Mouse (Mus musculus) heart, embryonic 11.5 days (tissue): Measurements from ENCODE around the gene Fat2. TPM values are rescaled to one million over a fixed set of nuclear protein-coding genes. Genes with fewer than 3 reads are reported as not detected.

ENCODE experiments used
- ATAC-seq: fragments of 200-750 bp; cut with Nextera tagmentation; replicated peaks from 2 replicates; pipeline ENCODE4 v1.8.0; 2017; ENCODE audit warnings: moderate library complexity; ENCODE audit not compliant: insufficient number of reproducible peaks, low FRiP score, low TSS enrichment
- H3K27ac ChIP-seq: fragments of 300-500 bp; sonication (generic); 2 replicates; pipeline ENCODE4 v1.5.1; 2014; ENCODE audit warnings: mild to moderate bottlenecking, low read depth, low read length
- H3K27me3 ChIP-seq: fragments of 300-500 bp; sonication (generic); 2 replicates; pipeline ENCODE4 v1.6.1; 2014; ENCODE audit warnings: mild to moderate bottlenecking, low read length, mixed read lengths; ENCODE audit not compliant: control insufficient read depth, insufficient read depth
- H3K36me3 ChIP-seq: fragments of 300-500 bp; sonication (generic); 2 replicates; pipeline ENCODE4 v1.6.1; 2014; ENCODE audit warnings: mild to moderate bottlenecking, low read length, moderate library complexity, mixed read lengths; ENCODE audit not compliant: control insufficient read depth, insufficient read depth
- H3K4me1 ChIP-seq: fragments of 300-500 bp; sonication (generic); 2 replicates; pipeline ENCODE4 v1.6.1; 2014; ENCODE audit warnings: low read length; ENCODE audit not compliant: control insufficient read depth, insufficient read depth
- H3K4me2 ChIP-seq: fragments of 300-500 bp; sonication (generic); 2 replicates; pipeline ENCODE4 v1.6.1; 2014; ENCODE audit warnings: mild to moderate bottlenecking, moderate library complexity
- H3K4me3 ChIP-seq: fragments of 300-500 bp; sonication (generic); 2 replicates; pipeline ENCODE4 v1.5.1; 2014; ENCODE audit warnings: low read depth, low read length
- H3K9ac ChIP-seq: fragments of 300-500 bp; sonication (generic); 2 replicates; pipeline ENCODE4 v1.6.1; 2014; ENCODE audit warnings: mild to moderate bottlenecking, low read depth, low read length, moderate library complexity
- H3K9me3 ChIP-seq: fragments of 300-500 bp; sonication (generic); replicated peaks from 2 replicates; pipeline ENCODE4 v1.6.1; 2016; ENCODE audit warnings: low read length; ENCODE audit not compliant: control insufficient read depth
- WGBS: fragments of 180-500 bp; shearing (Covaris S2); extraction: QIAGEN DNeasy Blood & Tissue Kit; methylation state at CpG from one replicate; pipeline ENCODE4 v1.1.7; 2014; ENCODE audit not compliant: insufficient replicate concordance; 5-methylcytosine and 5-hydroxymethylcytosine counted together
- polyA plus RNA-seq: library from polyadenylated mRNA; unstranded; fragments of >200 nt; fragmentation: Nextera tagmentation; extraction: Ambion mirVana; gene quantifications from 2 replicates; pipeline ENCODE4 v1.2.1, GENCODE M21; 2014

Fat2 gene
- polyA plus RNA-seq, 1 experiment from 2014 or later: not detected

- H3K4me2 ChIP-seq: no peak overlapping the region
- no peak for ATAC-seq
- no peaks in the 10 kb centered on the region for H3K36me3 ChIP-seq
- no peak overlapping the region for H3K27ac ChIP-seq
- no peaks in the 10 kb centered on the region for H3K9me3 ChIP-seq
- WGBS: 71% methylated on average over 7 of the region's 7 CpGs
- no peaks in the 10 kb centered on the region for H3K4me1 ChIP-seq
- no peaks in the 10 kb centered on the region for H3K27me3 ChIP-seq
- H3K9ac ChIP-seq: no peak overlapping the region
- H3K4me3 ChIP-seq: no peak overlapping the region
Observed at GRCm38 (mm10) chr11:55326211-55326610, 10.2 kb downstream of the Fat2 start.

- no peak overlapping the region for H3K4me3 ChIP-seq
- H3K4me1 ChIP-seq: no peaks in the 10 kb centered on the region
- H3K9ac ChIP-seq: no peak overlapping the region
- H3K27me3 ChIP-seq: no peaks in the 10 kb centered on the region
- no peaks in the 10 kb centered on the region for H3K9me3 ChIP-seq
- no peaks in the 10 kb centered on the region for H3K36me3 ChIP-seq
- H3K27ac ChIP-seq: no peak overlapping the region
- 59% methylated on average over 8 of the region's 8 CpGs for WGBS
- H3K4me2 ChIP-seq: no peak overlapping the region
- ATAC-seq: no peak
Observed at GRCm38 (mm10) chr11:55323854-55324253, 12.5 kb downstream of the Fat2 start.

- Histone ChIP-seq H3K9me3 (no peaks in the 10 kb centered on the region), H3K36me3 (no peaks in the 10 kb centered on the region), H3K27me3 (no peaks in the 10 kb centered on the region), H3K4me2 (no peak overlapping the region), H3K4me3 (no peak overlapping the region), H3K9ac (no peak overlapping the region), H3K27ac (no peak overlapping the region), H3K4me1 (no peaks in the 10 kb centered on the region)
- no peak for ATAC-seq
- WGBS: 61% methylated on average over 2 of the region's 2 CpGs
Observed at GRCm38 (mm10) chr11:55320990-55321389, 15.4 kb downstream of the Fat2 start.

GRCm38 (mm10) chr11:55315966-55316365 is 20.4 kb downstream of the Fat2 start:
- 82% methylated on average over 6 of the region's 6 CpGs for WGBS
- Histone ChIP-seq H3K27me3 (peaks cover 4% of the 10 kb centered on the region; the same call in 1 of the 2 replicates), H3K4me2 (no peak overlapping the region), H3K9me3 (no peaks in the 10 kb centered on the region), H3K4me3 (no peak overlapping the region), H3K9ac (no peak overlapping the region), H3K36me3 (no peaks in the 10 kb centered on the region), H3K4me1 (0 out of 2 replicates have a peak, but pooled peaks cover 2% of the 10 kb centered on the region), H3K27ac (no peak overlapping the region)
- no peak for ATAC-seq

GRCm38 (mm10) chr11:55314704-55315047 is 21.7 kb downstream of the Fat2 start:
- Histone ChIP-seq H3K9ac (no peak overlapping the region), H3K27me3 (peaks cover 4% of the 10 kb centered on the region; the same call in 1 of the 2 replicates), H3K36me3 (no peaks in the 10 kb centered on the region), H3K27ac (no peak overlapping the region), H3K4me1 (0 out of 2 replicates have a peak, but pooled peaks cover 2% of the 10 kb centered on the region), H3K9me3 (no peaks in the 10 kb centered on the region), H3K4me2 (peak overlapping the region; percentile 44), H3K4me3 (no peak overlapping the region)
- 35% methylated on average over 2 of the region's 2 CpGs for WGBS
- ATAC-seq: no peak; the same call in 1 of the 2 replicates

- Histone ChIP-seq H3K4me1 (0 out of 2 replicates have a peak, but pooled peaks cover 2% of the 10 kb centered on the region), H3K4me3 (no peak overlapping the region), H3K4me2 (peak overlapping the region; percentile 44), H3K27me3 (peaks cover 4% of the 10 kb centered on the region; the same call in 1 of the 2 replicates), H3K36me3 (no peaks in the 10 kb centered on the region), H3K9ac (no peak overlapping the region), H3K27ac (no peak overlapping the region), H3K9me3 (no peaks in the 10 kb centered on the region)
- 17% methylated on average over 29 of the region's 29 CpGs for WGBS
- no peak; the same call in 1 of the 2 replicates for ATAC-seq
Observed at GRCm38 (mm10) chr11:55313768-55314703, 22.3 kb downstream of the Fat2 start.

GRCm38 (mm10) chr11:55302350-55302749 is 34.0 kb downstream of the Fat2 start:
- Histone ChIP-seq H3K36me3 (no peaks in the 10 kb centered on the region), H3K4me1 (no peaks in the 10 kb centered on the region), H3K9me3 (no peaks in the 10 kb centered on the region), H3K27ac (no peak overlapping the region), H3K27me3 (no peaks in the 10 kb centered on the region), H3K9ac (no peak overlapping the region), H3K4me2 (no peak overlapping the region), H3K4me3 (no peak overlapping the region)
- ATAC-seq: no peak
- 46% methylated on average over 4 of the region's 4 CpGs for WGBS

GRCm38 (mm10) chr11:55293179-55293578 is 43.2 kb downstream of the Fat2 start:
- H3K4me3 ChIP-seq: no peak overlapping the region
- H3K27me3 ChIP-seq: no peaks in the 10 kb centered on the region
- no peaks in the 10 kb centered on the region for H3K36me3 ChIP-seq
- no peaks in the 10 kb centered on the region for H3K4me1 ChIP-seq
- no peak overlapping the region for H3K4me2 ChIP-seq
- H3K9me3 ChIP-seq: no peaks in the 10 kb centered on the region
- H3K9ac ChIP-seq: no peak overlapping the region
- ATAC-seq: no peak
- no peak overlapping the region for H3K27ac ChIP-seq
- 87% methylated on average over 5 of the region's 5 CpGs for WGBS
